Mouse (Mus musculus): ENCODE measurements around the gene Rhbdd1.

Gene Rhbdd1

GRCm38 (mm10) chr1:82291930-82292712, 24.1 kb upstream of the Rhbdd1 start:
- DNase-seq: peak in 1 of 2 experiments; percentile 2

GRCm38 (mm10) chr1:82292771-82293170, 23.5 kb upstream of the Rhbdd1 start:
- peak; percentile 30 to 52 for DNase-seq

- no peak for DNase-seq
Measured at GRCm38 (mm10) chr1:82294102-82294501, 22.1 kb upstream of the Rhbdd1 start.

DNA sequence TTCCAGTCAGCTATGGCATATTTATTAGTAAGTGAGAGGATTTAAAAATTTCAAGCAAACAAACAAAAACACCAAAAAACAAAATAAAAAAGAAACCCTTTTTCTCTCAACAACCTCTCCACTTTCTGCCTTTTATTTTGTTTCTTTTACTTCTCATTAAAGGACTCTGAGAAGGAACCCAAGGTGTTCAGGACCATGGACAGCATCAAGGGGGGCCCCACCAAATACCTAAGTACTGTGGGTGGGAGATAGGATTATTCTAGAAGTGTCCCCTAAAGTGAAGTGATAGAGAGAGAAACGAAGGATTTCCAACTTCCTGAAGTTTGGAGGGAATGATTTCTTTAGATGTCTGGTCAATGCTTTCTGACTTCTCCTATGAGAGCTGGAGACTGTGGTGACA, 17.7 kb upstream of the Rhbdd1 start:
- DNase-seq: no peak

DNA sequence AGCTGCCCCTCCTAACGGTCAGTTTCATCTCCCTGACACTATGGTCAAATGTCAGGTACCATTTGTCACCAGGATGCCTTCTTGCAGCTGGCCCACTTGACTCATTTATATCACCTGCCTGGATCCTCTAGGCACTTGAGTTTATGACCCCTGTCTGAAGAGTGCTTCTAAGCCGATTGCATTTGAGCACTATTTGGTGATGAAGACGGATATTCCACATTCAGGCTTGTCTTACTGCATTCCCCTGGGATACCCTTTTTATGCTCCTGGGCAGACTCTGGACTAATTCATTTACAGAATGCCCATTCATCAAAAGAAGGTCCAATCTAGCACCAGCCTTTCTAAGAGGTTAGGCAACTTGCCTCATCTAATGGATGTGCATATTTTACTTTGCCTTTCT, 11.8 kb upstream of the Rhbdd1 start:
- DNase-seq: no peak

DNA sequence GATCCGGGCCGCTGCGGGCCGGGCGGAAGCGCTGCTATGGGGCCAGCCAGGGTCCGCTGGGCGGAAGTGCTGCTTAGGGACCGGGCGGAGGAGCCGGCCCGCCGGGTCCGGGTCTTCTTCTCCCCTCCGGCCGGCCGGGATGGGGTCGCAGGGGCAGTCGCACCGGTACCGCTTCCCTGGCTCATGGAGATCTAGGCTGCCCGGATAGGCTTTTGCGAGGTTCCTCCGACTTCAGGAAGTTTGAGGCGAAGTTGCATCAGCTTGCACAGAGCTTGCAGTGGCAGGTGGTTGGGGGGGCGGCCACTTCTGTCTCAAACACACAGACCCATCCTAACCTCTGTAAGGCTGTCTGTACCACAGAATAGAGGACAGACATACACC, 484 bp downstream of the Rhbdd1 start:
- DNase-seq: peak in 1 of 2 experiments; percentile 66

GRCm38 (mm10) chr1:82320456-82320855, 4.2 kb downstream of the Rhbdd1 start:
- no peak for DNase-seq

DNA sequence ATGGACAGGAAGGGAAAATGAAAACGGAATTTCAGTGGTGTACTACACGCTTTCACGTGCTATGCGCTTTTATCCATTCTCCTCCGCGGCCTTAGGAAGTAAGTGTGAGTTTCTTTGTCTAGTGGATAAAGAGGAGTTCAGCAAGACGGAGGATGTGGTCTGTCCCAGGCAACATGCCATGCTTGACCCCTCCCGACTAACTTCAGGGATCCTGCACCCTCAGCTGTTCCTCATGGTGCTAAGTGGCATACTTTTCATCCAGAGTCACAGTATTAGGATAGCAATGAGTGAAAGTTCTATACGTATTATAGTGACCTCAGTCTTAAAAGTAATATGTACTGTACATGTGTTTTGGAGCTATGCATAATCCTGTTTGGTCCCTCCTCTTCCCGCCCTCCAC, 4.6 kb downstream of the Rhbdd1 start:
- DNase-seq: no peak

DNA sequence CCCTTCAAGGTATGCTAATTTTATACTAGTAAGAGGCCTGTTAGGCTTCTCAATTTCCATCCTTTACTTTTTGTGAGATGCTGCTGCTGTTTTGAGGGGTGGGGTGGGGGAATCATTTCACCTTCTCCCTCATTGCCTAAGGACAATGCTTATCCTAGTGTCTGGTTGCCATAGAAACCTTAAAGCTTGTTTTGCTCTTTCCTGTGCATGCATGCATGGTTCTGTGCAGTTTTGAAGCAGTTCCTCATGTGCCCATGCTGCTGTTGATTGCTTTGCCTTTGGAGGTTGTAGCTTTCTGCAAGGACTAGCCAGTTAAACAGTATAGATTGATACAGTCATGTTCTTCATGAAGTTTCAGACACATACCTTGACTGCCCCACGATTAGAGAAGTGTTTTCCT, 5.2 kb downstream of the Rhbdd1 start:
- no peak for DNase-seq

GRCm38 (mm10) chr1:82324131-82324785, 8.0 kb downstream of the Rhbdd1 start:
- DNase-seq: no peak

- no peak for DNase-seq
Measured at GRCm38 (mm10) chr1:82326120-82326519, 9.9 kb downstream of the Rhbdd1 start.

GRCm38 (mm10) chr1:82328033-82328775, 12.0 kb downstream of the Rhbdd1 start:
- DNase-seq: no peak

GRCm38 (mm10) chr1:82329237-82329953, 13.1 kb downstream of the Rhbdd1 start:
- no peak for DNase-seq

DNA sequence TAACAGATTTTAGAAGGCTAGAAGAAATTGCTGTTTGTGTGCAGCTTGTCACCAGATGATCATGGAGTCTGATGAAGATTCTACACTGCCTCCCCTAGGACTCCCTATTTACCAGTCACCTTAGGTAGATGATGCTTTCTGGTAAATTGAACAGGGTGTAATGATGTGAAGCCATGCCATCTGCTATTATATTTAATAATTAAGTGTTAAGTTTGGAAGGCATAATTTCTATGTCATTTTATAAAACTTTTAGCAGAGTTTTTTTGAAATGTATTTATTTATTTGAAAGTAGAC, 13.6 kb downstream of the Rhbdd1 start:
- DNase-seq: no peak

DNA sequence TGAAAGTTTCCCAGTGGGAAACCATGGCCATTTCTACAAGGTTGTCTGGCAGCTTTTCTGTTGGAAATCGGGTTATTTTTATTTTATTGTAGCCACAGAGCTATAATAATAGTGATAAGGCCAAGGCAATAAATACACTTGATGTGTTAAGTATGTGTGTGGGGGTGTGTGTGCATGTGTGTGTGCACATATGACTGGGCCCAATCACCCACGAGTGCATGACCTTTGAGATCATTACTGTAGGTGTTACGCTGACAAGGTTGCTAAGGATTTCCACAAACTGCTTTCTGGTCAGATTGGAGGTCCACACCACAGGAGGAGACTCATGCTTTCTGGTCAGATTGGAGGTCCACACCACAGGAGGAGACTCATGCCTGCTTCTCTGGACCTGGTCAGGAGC, 18.3 kb downstream of the Rhbdd1 start:
- no peak for DNase-seq

GRCm38 (mm10) chr1:82353089-82353488, 36.8 kb downstream of the Rhbdd1 start:
- DNase-seq: no peak

DNA sequence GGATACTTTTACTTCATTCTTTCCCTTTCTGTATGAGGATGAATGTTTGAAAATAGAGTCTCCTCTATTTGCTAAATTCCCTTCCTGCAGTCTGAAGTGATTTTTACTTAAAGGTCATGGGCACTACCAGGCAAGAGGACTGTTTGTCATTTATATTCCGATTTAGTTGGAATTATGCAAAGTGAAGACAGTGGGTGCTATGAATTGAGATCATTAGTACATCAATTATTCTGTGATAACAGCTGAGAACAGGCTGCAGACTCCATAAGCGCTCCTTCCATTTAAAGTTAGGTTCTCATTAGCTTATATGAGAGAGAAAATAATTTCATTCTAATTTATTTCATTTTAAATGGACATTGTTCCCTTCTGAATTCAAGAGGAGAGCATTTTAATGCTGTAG, 37.5 kb downstream of the Rhbdd1 start:
- no peak for DNase-seq

DNA sequence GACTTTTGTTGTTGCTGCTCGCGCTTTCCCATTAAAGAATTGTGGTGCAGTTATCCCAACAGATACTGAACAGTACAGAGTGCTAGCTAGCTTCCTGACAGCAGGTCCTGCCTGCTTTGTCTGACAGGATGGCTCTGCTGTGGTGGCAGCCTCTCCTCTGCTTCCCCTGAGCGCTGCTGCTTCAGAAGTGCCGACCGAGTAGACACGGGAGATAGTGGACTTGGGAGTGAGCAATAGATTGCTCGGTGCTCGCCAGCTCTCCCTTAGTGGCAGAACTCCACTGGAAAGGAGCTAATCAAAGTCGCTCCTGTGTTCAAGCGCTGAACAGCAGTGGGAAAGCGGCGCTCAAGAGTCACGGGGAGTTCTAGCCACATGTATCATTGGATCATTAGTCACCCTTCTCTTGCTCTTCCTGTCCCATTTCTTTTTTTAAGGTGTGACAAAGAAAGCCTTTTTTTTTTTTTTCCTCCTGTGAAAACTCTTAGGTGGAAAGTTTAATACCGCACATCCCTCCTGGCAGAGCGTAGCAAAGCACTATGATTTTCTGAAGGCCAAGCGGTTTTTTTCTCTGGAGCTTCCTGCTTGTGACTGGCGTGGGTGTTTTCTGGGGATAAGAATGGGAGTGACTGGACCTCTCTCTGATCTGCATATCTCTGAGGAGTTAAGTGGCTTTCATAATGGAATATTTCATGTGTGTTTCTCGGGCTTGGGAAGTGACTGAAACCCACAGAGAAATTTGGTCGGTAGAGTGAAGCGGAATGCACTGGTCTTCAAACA, 42.8 kb downstream of the Rhbdd1 start:
- no peak for DNase-seq

DNA sequence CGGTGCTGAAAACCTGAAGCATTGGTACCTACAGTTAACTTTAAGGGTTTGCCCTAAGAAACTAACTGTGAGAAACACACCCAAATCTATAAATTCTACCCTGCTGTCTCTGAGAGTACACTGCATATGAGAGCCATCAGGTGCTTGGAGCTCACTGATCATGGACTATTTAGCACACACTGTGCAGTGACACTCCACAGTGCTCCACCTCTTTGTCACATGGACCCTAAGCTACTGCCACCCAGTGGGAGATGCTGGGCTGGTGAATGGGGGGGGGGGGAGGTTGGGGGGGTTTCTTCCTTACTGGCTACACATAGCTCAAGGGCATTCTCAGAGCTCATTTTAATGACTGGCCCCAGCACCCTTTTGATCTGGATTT, 43.4 kb downstream of the Rhbdd1 start:
- no peak for DNase-seq

DNA sequence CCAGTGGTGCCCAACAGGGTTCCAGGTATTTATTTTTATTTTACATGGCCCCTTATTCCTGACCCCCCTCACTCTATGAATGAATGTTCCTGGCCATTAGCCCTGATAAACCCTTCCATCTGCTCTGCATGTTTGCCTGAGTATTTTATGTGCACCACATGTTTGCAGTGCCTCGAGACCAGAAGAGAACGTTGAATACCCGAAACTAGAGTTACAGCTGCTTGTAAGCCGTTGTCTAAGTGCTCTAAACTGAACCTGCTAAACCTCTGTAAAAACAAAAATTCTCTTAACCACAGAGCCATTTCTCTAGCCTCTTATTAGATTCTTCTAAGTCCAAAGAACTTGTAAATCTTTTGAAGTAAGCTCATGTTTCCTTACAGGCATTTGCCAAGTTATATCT, 45.0 kb downstream of the Rhbdd1 start:
- no peak for DNase-seq

DNA sequence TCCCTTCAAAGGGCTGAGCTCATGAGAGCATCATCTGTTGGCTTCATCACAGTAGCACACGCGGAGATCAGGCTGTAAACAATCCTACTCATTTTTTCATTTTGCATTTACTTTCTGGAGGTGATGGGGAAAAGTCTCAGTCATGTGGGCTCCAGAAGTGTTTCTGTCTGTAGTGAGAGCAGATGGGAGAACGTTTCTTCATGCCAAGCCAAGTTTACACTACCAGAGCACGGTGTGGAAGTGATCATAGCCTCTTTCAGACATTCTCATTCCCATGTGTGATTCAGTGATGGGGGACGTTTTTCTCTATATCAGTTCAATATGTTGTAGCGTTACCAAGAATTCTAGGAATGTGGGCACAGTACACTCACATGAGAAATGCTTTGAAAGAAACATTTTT, 45.9 kb downstream of the Rhbdd1 start:
- no peak for DNase-seq

- DNase-seq: no peak
Measured at GRCm38 (mm10) chr1:82364047-82364446, 47.8 kb downstream of the Rhbdd1 start.

DNA sequence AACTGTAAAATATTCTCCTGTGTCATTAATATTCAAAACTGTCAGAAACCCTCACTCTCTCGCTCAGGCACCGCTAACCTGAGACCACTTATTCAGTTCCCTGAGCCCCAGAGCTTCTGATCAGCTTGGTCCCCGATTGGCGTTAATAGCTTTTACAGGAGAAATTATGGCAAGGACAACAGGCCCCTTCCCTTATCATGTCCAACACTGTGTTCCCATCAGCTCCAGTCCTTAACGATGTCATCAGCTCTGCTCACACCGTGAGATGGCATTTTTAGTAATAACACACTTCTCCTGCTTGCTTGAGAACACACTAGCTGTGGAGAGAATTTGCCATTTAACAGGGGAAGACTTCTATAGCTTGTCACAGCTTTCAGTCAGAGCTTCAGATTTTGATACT, 48.2 kb downstream of the Rhbdd1 start:
- no peak for DNase-seq
